Mouse (Mus musculus) heart, adult 8-10 months (tissue): ENCODE data around the gene Unk. TPM values are rescaled to one million over a fixed set of nuclear protein-coding genes. Genes with fewer than 3 reads are reported as not detected.
"Not testable (repeated sequence)": the region's sequence is repeated elsewhere in the genome, so short reads cannot be mapped to it uniquely, and the experiment has no call there.

Source experiments
- DNase-seq: peaks from one replicate; pipeline ENCODE4 v3.0.0; 2022; ENCODE audit warnings: low spot score
- total RNA-seq, 4 experiments: library from RNA; stranded (reverse); gene quantifications; 2 replicates each; pipeline ENCODE4 v1.2.4; 2022

Unk gene
- total RNA-seq, 4 experiments from 2014 or later: 7.2 to 9.4 (median 7.8) TPM

- peak; percentile 93 for DNase-seq
Measured at GRCm38 (mm10) chr11:116087194-116088130, 57.3 kb downstream of the Unk start.

- DNase-seq: no peak
Measured at GRCm38 (mm10) chr11:116088188-116088587, 58.1 kb downstream of the Unk start.

GRCm38 (mm10) chr11:116088741-116089394 is 58.7 kb downstream of the Unk start:
- no peak for DNase-seq

- DNase-seq: no peak
Measured at GRCm38 (mm10) chr11:116089545-116089944, 59.4 kb downstream of the Unk start.

- DNase-seq: no peak
Measured at GRCm38 (mm10) chr11:116091591-116091990, 61.5 kb downstream of the Unk start.

- DNase-seq: not testable (repeated sequence)
Measured at GRCm38 (mm10) chr11:116092959-116093358, 62.8 kb downstream of the Unk start.

- no peak for DNase-seq
Measured at GRCm38 (mm10) chr11:116093771-116094565, 63.8 kb downstream of the Unk start.

GRCm38 (mm10) chr11:116095573-116095972 is 65.5 kb downstream of the Unk start:
- DNase-seq: peak; percentile 81

- DNase-seq: no peak
Measured at GRCm38 (mm10) chr11:116096213-116097108, 66.3 kb downstream of the Unk start.

- no peak for DNase-seq
Measured at GRCm38 (mm10) chr11:116098711-116099460, 68.8 kb downstream of the Unk start.

GRCm38 (mm10) chr11:116099462-116099861 is 69.3 kb downstream of the Unk start:
- DNase-seq: no peak

GRCm38 (mm10) chr11:116100385-116100784 is 70.3 kb downstream of the Unk start:
- DNase-seq: peak; percentile 90

- DNase-seq: no peak
Measured at GRCm38 (mm10) chr11:116100839-116101238, 70.7 kb downstream of the Unk start.

- DNase-seq: no peak
Measured at GRCm38 (mm10) chr11:116101931-116102381, 71.8 kb downstream of the Unk start.

GRCm38 (mm10) chr11:116102472-116102871 is 72.3 kb downstream of the Unk start:
- no peak for DNase-seq

- no peak for DNase-seq
Measured at GRCm38 (mm10) chr11:116103572-116103971, 73.5 kb downstream of the Unk start.

- peak; percentile 87 for DNase-seq
Measured at GRCm38 (mm10) chr11:116104006-116104646, 74.0 kb downstream of the Unk start.

- DNase-seq: no peak
Measured at GRCm38 (mm10) chr11:116105065-116105464, 74.9 kb downstream of the Unk start.

GRCm38 (mm10) chr11:116106154-116106962 is 76.2 kb downstream of the Unk start:
- no peak for DNase-seq
